Mouse (Mus musculus) common myeloid progenitor, adult 5-6 weeks (primary cell): ENCODE measurements around the gene Calb2. TPM values are rescaled to one million over a fixed set of nuclear protein-coding genes. Genes with fewer than 3 reads are reported as not detected.

ENCODE experiments used
- ATAC-seq: replicated peaks from 2 replicates; pipeline ENCODE4 v1.8.0; 2016; ENCODE audit warnings: low read depth, mild to moderate bottlenecking, moderate TSS enrichment, inconsistent platforms; ENCODE audit not compliant: poor library complexity, severe bottlenecking
- total RNA-seq: library from RNA; stranded (forward); fragments of 200-1000, 187-1606 nt; gene quantifications from 2 replicates; pipeline ENCODE4 v1.2.3, GENCODE M21; 2017

Calb2 gene
- total RNA-seq, 1 experiment from 2014 or later = not detected

- ATAC-seq = no peak
Observed at GRCm38 (mm10) chr8:110134236-110134635, 33.8 kb downstream of the Calb2 start.

GRCm38 (mm10) chr8:110130537-110130936, 37.5 kb downstream of the Calb2 start:
- peak; percentile 90 for ATAC-seq

GRCm38 (mm10) chr8:110119715-110120114, 48.3 kb downstream of the Calb2 start:
- ATAC-seq = no peak

- no peak for ATAC-seq
Observed at GRCm38 (mm10) chr8:110102653-110103052, 65.4 kb downstream of the Calb2 start, which contains the start of gene Gm17720. TSS of gene Gm17720 (minus strand) at chr8:110102753.

GRCm38 (mm10) chr8:110101676-110102075, 66.3 kb downstream of the Calb2 start:
- no peak for ATAC-seq

- no peak for ATAC-seq
Observed at GRCm38 (mm10) chr8:110100907-110101306, 67.1 kb downstream of the Calb2 start, which contains the start of gene Gm21964. TSS of gene Gm21964 (plus strand) at chr8:110101207.

GRCm38 (mm10) chr8:110091869-110092268, 76.1 kb downstream of the Calb2 start:
- ATAC-seq = no peak

Other genes starting within 250 kb of the Calb2 start
- not detected in 2 replicates for gene Marveld3, start 206.0 kb downstream of the Calb2 start, total RNA-seq
- gene Tat, start 177.8 kb downstream of the Calb2 start, total RNA-seq = not detected in 2 replicates
- not detected in 2 replicates for gene Chst4, start 128.5 kb downstream of the Calb2 start, total RNA-seq
- gene Zfp612, start 88.5 kb downstream of the Calb2 start, total RNA-seq = 0.18 and 0.34 TPM in 2 replicates
- gene Gm21964, start 67.0 kb downstream of the Calb2 start, total RNA-seq = not detected in 2 replicates
- not detected in 2 replicates for gene Gm17720, start 65.5 kb downstream of the Calb2 start, total RNA-seq
- 10.9 and 13.8 TPM in 2 replicates for gene Cmtr2, start 47.5 kb upstream of the Calb2 start, total RNA-seq
- gene Hydin, start 98.8 kb upstream of the Calb2 start, total RNA-seq = not detected in 2 replicates